Comparison of ENCODE assay signal across 20 mouse cellular contexts in the genomic region with DNA sequence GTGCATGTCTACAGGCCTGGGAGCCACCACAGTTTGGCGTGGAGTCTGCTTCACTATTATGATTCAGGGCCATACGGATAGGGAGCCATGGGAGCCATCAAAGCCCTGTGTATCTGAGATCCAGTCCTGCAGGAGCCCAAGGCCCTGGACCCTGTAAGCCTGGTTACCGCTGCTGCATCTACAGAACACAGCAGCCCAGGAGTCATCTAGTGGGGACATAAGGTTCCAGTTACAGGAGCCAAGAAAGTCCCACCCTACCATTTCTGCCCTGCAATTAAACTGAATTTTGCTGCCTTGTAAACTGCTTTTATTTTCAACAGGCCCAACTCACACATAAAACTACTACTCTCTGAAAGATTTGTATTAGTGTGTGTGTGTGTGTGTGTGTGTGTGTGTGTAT. TPM values are rescaled to one million over a fixed set of nuclear protein-coding genes. Genes with fewer than 3 reads are reported as not detected.
DNase-seq lines count a peak whose midpoint lies in the region; ATAC-seq and TF ChIP-seq lines count a peak whose summit lies in the region.
"Had no signal": no experiment of that assay in that cellular context is flagged by ENCODE, and none has a peak within 500 bp of the region (broad histone marks: within the 10 kb centered on the region; RNA-seq: fewer than 3 reads in every experiment).

No protein-coding gene starts in this region.

- DNase-seq in limb, embryonic 14.5 days (ENCODE audit: low spot score): peak; percentile 11
- no peak for DNase-seq in urinary bladder, postnatal 14 days (ENCODE audit: low spot score)
- DNase-seq: adrenal gland, adult 2 months; adrenal gland, postnatal 10 days; adrenal gland, postnatal 25 days; cerebellum, adult 11 months; cerebellum, adult 18-20 months; cerebellum, adult 8-10 months; cerebellum, adult 9-11 months; cerebellum, postnatal 36 days; embryo, embryonic 11 days had no signal

- H3K4me3 ChIP-seq in intestine, embryonic 16.5 days (ENCODE audit: low read length): no peak overlapping the region
- no peak overlapping the region for H3K4me3 ChIP-seq in intestine, postnatal 0 days (ENCODE audit: low read depth, low read length)
- no peak overlapping the region for H3K4me3 ChIP-seq in limb, embryonic 13.5 days
- H3K4me3 ChIP-seq in limb, embryonic 14.5 days (replicated peaks; ENCODE audit: low read length): no peak overlapping the region
- H3K4me3 ChIP-seq: embryonic facial prominence, embryonic 13.5 days; embryonic facial prominence, embryonic 15.5 days; erythroblast, embryonic 14.5 days; forebrain, embryonic 10.5 days; forebrain, embryonic 12.5 days had no signal

- TF ChIP-seq POLR2A in limb, embryonic 14.5 days (IDR thresholded peaks at IDR 0.05; ENCODE audit: borderline replicate concordance, extremely low read depth, insufficient read depth, insufficient read length): no peak

- 98% methylated on average over 3 of the region's 3 CpGs for WGBS in intestine, embryonic 16.5 days
- 91% methylated on average over 3 of the region's 3 CpGs for whole genome bisulfite sequencing in intestine, postnatal 0 days
- 55% methylated on average over 3 of the region's 3 CpGs for WGBS in limb, embryonic 13.5 days
- 38% methylated on average over 3 of the region's 3 CpGs for WGBS in limb, embryonic 14.5 days

- no peaks in the 10 kb centered on the region for H3K27me3 ChIP-seq in intestine, embryonic 16.5 days (replicated peaks; ENCODE audit: control insufficient read depth, insufficient read depth, low read length)
- H3K27me3 ChIP-seq in intestine, postnatal 0 days (replicated peaks; ENCODE audit: control insufficient read depth, insufficient read depth, low read length): no peaks in the 10 kb centered on the region
- no peaks in the 10 kb centered on the region for H3K27me3 ChIP-seq in limb, embryonic 13.5 days
- no peaks in the 10 kb centered on the region for H3K27me3 ChIP-seq in limb, embryonic 14.5 days (ENCODE audit: control insufficient read depth, insufficient read depth, low read length)
- H3K27me3 ChIP-seq: embryonic facial prominence, embryonic 13.5 days; embryonic facial prominence, embryonic 15.5 days; forebrain, embryonic 12.5 days had no signal

- H3K4me2 ChIP-seq in intestine, embryonic 16.5 days (ENCODE audit: low read depth, low read length): no peak overlapping the region
- no peak overlapping the region for H3K4me2 ChIP-seq in intestine, postnatal 0 days (replicated peaks; ENCODE audit: low read depth)
- H3K4me2 ChIP-seq in limb, embryonic 13.5 days (replicated peaks): no peak overlapping the region
- H3K4me2 ChIP-seq in limb, embryonic 14.5 days (replicated peaks; ENCODE audit: low read depth, low read length, severe bottlenecking): no peak overlapping the region
- H3K4me2 ChIP-seq: embryonic facial prominence, embryonic 13.5 days; embryonic facial prominence, embryonic 15.5 days; forebrain, embryonic 12.5 days had no signal

- H3K4me1 ChIP-seq in intestine, embryonic 16.5 days (ENCODE audit: control insufficient read depth, insufficient read depth, low read length): no peaks in the 10 kb centered on the region
- no peaks in the 10 kb centered on the region for H3K4me1 ChIP-seq in intestine, postnatal 0 days (replicated peaks; ENCODE audit: control insufficient read depth, insufficient read depth, low read length)
- peaks cover 22% of the 10 kb centered on the region for H3K4me1 ChIP-seq in limb, embryonic 13.5 days
- peaks cover 5% of the 10 kb centered on the region; the same call in 1 of the 2 replicates for H3K4me1 ChIP-seq in limb, embryonic 14.5 days (ENCODE audit: control insufficient read depth, insufficient read depth, low read length)
- H3K4me1 ChIP-seq: embryonic facial prominence, embryonic 15.5 days; forebrain, embryonic 10.5 days; forebrain, embryonic 12.5 days had no signal

- H3K27ac ChIP-seq in intestine, embryonic 16.5 days (ENCODE audit: low read length): no peak overlapping the region
- H3K27ac ChIP-seq in intestine, postnatal 0 days (ENCODE audit: low read depth, low read length): no peak overlapping the region
- peak overlapping the region; percentile 48; the same call in 1 of the 2 replicates for H3K27ac ChIP-seq in limb, embryonic 13.5 days
- H3K27ac ChIP-seq in limb, embryonic 14.5 days (replicated peaks; ENCODE audit: low read depth, low read length): no peak overlapping the region
- H3K27ac ChIP-seq: embryonic facial prominence, embryonic 13.5 days; embryonic facial prominence, embryonic 15.5 days; forebrain, embryonic 10.5 days; forebrain, embryonic 12.5 days had no signal

- H3K9ac ChIP-seq in intestine, embryonic 16.5 days (ENCODE audit: low read depth, low read length): peak overlapping the region; percentile 33; the same call in 1 of the 2 replicates
- no peak overlapping the region for H3K9ac ChIP-seq in intestine, postnatal 0 days (ENCODE audit: low read depth, low read length)
- no peak overlapping the region for H3K9ac ChIP-seq in limb, embryonic 13.5 days
- no peak overlapping the region for H3K9ac ChIP-seq in limb, embryonic 14.5 days (ENCODE audit: low read depth, low read length, severe bottlenecking)
- H3K9ac ChIP-seq: embryonic facial prominence, embryonic 13.5 days; embryonic facial prominence, embryonic 15.5 days; forebrain, embryonic 12.5 days had no signal

- H3K36me3 ChIP-seq in intestine, embryonic 16.5 days (ENCODE audit: control insufficient read depth, insufficient read depth, low read length): peaks cover 5% of the 10 kb centered on the region; the same call in 1 of the 2 replicates
- peaks cover 47% of the 10 kb centered on the region for H3K36me3 ChIP-seq in intestine, postnatal 0 days (ENCODE audit: control insufficient read depth, insufficient read depth)
- H3K36me3 ChIP-seq in limb, embryonic 13.5 days: peaks cover 66% of the 10 kb centered on the region
- peaks cover 44% of the 10 kb centered on the region for H3K36me3 ChIP-seq in limb, embryonic 14.5 days (ENCODE audit: control insufficient read depth, insufficient read depth, low read length)

- no peaks in the 10 kb centered on the region for H3K9me3 ChIP-seq in intestine, embryonic 16.5 days (ENCODE audit: control insufficient read depth, low read length)
- H3K9me3 ChIP-seq in intestine, postnatal 0 days (ENCODE audit: control insufficient read depth): no peaks in the 10 kb centered on the region
- H3K9me3 ChIP-seq in limb, embryonic 13.5 days: no peaks in the 10 kb centered on the region
- no peaks in the 10 kb centered on the region for H3K9me3 ChIP-seq in limb, embryonic 14.5 days (ENCODE audit: control insufficient read depth, low read length)
- H3K9me3 ChIP-seq: embryonic facial prominence, embryonic 13.5 days; embryonic facial prominence, embryonic 15.5 days; forebrain, embryonic 10.5 days; forebrain, embryonic 12.5 days had no signal

- ATAC-seq in intestine, embryonic 16.5 days: no peak
- ATAC-seq in intestine, postnatal 0 days: no peak
- ATAC-seq in limb, embryonic 13.5 days (ENCODE audit: low FRiP score, low read depth): peak; percentile 51
- peak; percentile 62 for ATAC-seq in limb, embryonic 14.5 days (ENCODE audit: low FRiP score, low read depth)
- ATAC-seq: forebrain, embryonic 16.5 days had no signal

- TF ChIP-seq CTCF in intestine, postnatal 0 days (IDR thresholded peaks at IDR 0.05; ENCODE audit: low read depth): no peak

RNA-seq across cellular contexts. Expression of a gene that starts 21.9 kb away (rescaled TPM):
- 3.5 and 3.7 TPM in 2 replicates for polyA plus RNA-seq in intestine, embryonic 16.5 days (2015; fragmentation: Nextera tagmentation; extraction: Ambion mirVana)
- 0.98 and 1.3 TPM in 2 replicates for polyA plus RNA-seq in intestine, postnatal 0 days (2015; fragmentation: Nextera tagmentation; extraction: Ambion mirVana)
- polyA plus RNA-seq in limb, embryonic 13.5 days (2015; fragmentation: Nextera tagmentation; extraction: Ambion mirVana): 6.4 and 6.8 TPM in 2 replicates
- polyA plus RNA-seq in limb, embryonic 14.5 days (2012; rRNA removed): 5.3 and 6.9 TPM in 2 replicates
- 5.3 and 6.2 TPM in 2 replicates for polyA plus RNA-seq in limb, embryonic 14.5 days (2014; fragmentation: Nextera tagmentation; extraction: Ambion mirVana)

Comparison
In these comparisons a context has a peak if more than half of its experiments do, and no peak if none do; other contexts are left out.
1. ATAC-seq: peak in limb, embryonic 13.5 days (single experiment) and limb, embryonic 14.5 days (single experiment); none in intestine, embryonic 16.5 days (single experiment) and intestine, postnatal 0 days (single experiment).